Mouse (Mus musculus): Measurements from ENCODE around the gene Mphosph6.

- no peak for TF ChIP-seq TAL1 (IDR thresholded peaks at IDR 0.05; ENCODE audit: low read length)
- no peak for TF ChIP-seq GATA1 (IDR thresholded peaks at IDR 0.05; ENCODE audit: low read length)
Observed at GRCm38 (mm10) chr8:117813524-117813923, 11.8 kb upstream of the Mphosph6 start.
